Mouse (Mus musculus): ENCODE measurements around the gene Tex101. TPM values are rescaled to one million over a fixed set of nuclear protein-coding genes. Genes with fewer than 3 reads are reported as not detected.
"Not testable (repeated sequence)": the region's sequence is repeated elsewhere in the genome, so short reads cannot be mapped to it uniquely, and the experiment has no call there.

The Tex101 gene
- not detected for total RNA-seq (2021)

DNA sequence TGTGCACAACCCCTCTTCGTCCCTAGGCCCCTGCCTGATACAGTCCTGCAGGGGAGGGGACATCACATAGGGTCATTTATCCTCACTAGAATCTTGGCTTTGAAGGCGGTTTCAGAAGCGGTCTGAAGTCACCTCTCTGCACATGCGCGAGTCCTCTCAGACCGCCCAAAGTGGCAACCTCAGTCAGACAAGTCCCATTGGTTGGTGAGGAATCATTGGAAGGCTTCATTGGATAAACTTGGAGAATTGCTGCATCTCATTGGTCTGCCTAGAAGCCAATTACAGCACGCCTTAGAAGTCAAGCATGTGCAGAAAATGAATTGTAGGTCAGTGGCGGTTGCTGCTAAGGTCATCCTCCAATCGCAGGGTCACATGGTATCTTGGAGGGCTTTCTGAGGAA lies at the start of gene Tex101:
Gene Tex101 (minus strand): TSS at position 101 of the 400 bp plus-strand sequence.
- DNase-seq: no peak
- intact Hi-C loops (cut with DNase I): no loop called here

DNA sequence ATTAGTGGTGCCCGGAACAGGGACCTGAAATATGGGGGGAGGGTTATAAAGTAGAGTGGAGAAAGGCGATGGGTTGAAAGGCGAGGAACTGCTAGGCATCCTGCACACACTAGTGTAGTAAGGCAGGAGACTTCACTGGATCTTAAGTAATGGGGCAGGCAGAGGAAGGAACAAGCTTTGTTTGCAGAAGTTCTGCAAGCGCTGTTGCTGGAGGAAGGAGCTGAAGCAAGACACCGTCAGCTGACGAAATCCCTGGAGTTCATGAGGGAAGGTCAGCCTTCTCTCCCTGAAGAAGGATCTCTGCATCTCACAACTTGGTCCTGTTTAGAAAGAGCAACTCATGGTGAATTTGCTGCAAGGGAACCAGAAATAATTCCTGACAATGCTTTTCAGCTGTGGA lies 38.6 kb upstream of the Tex101 start:
- no peak for DNase-seq
- intact Hi-C loops (cut with DNase I): no loop called here

DNA sequence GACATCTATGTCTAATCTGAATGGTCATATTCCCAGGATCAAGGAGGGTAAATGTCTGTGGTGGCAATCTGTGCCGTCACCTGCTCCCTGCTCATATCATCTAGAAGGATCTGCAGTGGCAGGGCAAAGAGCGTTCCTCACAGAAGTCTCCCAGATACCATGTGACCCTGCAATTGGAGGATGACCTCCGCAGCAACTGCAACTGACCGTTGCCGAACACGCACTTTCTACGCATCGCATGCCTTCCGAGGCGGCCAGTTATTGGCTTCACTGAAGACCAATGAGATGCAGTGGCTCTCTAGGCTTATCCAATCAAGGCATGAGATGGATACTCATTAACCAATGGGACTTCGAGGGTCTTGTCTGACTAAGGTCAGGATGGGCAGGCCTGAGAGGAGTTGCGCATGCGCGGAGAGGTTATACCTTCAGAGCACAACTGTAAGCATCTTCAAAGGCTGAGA lies 32.4 kb upstream of the Tex101 start, which contains the start of gene BC049730:
Gene BC049730 (plus strand): TSS at position 411 of the 461 bp plus-strand sequence.
- no peak for DNase-seq
- intact Hi-C loops (cut with DNase I): no loop called here

DNA sequence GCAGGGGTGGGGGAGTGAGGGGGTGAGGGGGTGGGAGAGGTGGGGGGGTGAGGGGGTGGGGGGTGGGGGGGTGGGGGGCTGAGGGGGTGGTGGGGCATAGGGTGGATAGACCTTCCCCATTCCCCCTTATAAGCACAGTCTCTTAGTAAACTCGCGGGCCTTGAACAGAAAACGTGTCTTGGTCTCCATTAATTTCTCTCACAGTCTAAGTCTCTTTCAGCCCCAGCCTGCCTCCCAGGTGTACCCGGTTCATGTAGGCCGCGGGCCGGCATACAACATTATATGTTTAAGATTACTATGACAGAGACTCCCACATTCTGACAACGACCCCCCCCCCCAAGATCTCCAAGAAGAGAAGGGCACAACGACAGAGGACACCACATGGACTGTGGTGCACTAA lies 26.4 kb upstream of the Tex101 start:
- DNase-seq; intact Hi-C loops (cut with DNase I): not testable (repeated sequence)

DNA sequence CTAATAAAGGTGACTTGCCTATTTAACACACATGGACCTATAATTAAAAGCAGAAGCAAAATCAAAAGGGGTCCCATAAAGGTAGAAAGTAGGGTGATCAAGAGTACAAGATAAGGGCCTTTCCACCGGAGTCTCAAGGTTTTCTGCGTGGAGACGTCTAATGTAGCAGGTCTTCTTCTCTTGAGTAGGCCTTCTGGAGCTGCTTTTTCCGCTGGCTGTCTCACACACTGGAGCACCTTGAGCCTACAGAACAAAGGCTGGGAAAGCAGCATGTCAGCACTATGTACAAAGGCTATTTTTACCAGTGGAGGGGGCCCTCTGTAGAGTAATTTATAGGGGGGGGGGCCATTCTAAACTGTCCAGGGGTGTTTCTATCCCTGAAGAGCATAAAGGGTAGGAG lies 21.4 kb upstream of the Tex101 start:
- intact Hi-C loops (cut with DNase I): not testable (repeated sequence)

DNA sequence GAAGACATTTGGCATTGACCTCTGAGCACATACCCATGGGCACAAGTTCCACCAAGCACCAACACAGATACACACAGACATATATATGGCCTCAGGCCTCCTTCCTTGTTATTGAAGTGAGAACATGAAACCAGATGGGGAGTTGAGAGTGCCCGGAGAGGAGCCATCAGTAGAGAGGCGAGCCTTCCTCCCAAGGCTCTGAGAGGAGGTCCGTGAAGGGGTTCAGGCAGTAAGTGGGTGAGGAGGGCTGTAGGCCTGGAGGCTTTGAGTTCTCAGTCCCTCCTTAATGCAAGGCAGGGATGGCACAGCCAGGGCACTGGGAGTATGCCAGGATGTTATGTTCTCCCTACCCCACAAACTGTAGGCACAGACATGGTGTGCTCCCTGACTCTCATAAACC lies 16.2 kb upstream of the Tex101 start:
- DNase-seq; intact Hi-C loops (cut with DNase I): not testable (repeated sequence)

More for the DNA sequence above, 21.4 kb upstream of the Tex101 start:
- DNase-seq: not testable (repeated sequence)

DNA sequence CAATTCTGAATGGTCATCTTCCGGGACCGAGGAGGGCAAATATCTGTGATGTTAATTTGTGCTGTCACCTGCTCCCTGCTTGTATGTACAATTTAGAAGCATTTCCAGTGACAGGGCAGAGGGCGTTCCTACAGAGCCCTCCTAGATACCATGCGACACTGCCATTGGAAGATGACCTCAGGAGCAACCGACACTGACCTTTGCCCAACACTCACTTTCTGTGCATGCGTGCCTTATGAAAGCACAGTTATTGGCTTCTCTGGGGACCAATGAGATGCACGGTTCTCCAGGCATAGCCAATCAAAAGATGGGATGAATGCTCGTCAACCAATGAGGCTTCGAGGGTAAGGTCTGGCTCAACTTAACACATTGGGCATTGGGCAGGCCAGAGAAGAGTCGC lies 11.0 kb upstream of the Tex101 start:
- DNase-seq; intact Hi-C loops (cut with DNase I): not testable (repeated sequence)

DNA sequence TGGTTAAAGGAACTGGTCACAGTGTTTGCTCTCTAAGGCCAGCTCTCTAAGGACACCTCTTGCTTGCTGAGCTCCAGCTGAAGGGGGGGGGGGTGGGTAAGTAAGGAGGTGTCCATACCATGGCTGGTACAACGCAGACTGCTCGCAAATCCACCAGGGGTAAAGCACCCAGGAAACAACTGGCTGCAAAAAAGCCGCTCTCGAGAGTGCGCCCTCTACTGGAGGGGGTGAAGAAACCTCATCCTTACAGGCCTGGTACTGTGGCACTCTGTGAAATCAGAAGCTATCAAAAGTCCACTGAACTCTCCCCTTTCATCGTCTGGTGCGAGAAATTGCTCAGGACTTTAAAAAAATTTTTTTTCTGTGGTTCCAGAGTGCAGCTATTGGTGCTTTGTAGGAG lies 7.6 kb upstream of the Tex101 start:
- intact Hi-C loops (cut with DNase I); DNase-seq: not testable (repeated sequence)

DNA sequence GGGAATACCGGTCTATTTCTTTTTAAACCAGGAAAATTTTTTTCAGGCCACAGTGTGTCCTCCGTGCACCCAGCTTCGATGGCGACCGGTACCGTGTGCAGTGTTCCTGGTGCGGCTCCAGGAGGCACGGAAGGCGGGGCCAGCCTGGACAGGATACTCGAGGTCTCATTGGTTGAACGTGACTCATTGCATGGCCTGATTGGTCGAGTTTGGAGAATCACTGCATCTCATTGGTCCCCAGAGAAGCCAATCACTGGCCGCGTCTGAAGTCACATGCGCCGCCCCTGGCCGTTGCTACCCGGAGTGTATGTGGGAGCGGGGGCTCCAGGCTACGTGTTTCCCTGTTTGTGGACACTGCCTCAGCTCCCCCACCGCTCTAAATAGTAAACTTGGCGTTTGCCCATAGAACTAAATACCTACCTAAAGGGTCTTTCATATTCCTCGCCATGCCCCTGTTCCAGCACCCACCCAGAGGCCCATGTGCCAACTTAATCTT lies 4.5 kb downstream of the Tex101 start:
- no peak for DNase-seq
- intact Hi-C loops (cut with DNase I): no loop called here

DNA sequence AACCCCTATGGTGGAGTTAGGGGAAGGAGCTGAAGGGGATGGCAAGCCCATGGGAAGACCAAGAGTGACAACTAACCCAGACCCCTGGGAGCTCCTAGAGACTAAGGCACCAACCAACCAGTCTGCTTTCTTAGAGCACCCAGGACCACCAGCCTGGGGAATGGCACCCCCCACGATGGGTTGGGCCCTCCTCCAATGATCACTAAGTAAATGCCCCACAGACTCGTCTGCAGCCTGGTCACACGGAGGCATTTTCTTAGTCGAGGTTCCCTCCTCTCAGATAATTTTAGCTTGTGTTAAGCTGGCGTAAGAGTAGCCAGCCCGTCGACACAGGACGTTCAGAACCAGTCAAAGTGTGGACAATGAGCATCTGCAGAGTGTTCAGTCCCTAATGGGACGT lies 11.5 kb downstream of the Tex101 start:
- intact Hi-C loops (cut with DNase I): loop anchor here (5.0 kb wide), 1 partner anchor 63 kb away; no protein-coding TSS in a partner anchor
- DNase-seq: no peak

DNA sequence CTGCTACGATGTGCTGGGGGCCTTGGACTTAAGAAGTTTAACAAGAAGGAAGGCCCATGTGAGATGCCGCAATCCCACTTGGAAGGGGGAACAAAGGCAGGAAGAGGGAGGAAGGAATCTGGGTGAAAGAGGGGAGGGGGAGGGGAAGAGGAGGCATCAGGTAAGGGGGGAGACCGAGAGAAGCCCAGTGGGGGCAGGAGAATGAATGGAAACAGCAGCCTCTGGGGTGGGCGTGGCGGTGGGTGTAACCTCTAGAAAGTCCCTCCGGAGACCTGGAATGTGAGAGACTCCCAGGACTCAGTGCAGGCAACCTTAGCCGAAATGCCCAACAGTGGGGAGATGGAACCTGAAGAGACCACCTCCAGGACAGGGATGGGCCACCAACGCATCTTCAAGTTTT lies 12.2 kb downstream of the Tex101 start:
- intact Hi-C loops (cut with DNase I): loop anchor here (5.0 kb wide), 1 partner anchor 62 kb away; no protein-coding TSS in a partner anchor
- DNase-seq: no peak

DNA sequence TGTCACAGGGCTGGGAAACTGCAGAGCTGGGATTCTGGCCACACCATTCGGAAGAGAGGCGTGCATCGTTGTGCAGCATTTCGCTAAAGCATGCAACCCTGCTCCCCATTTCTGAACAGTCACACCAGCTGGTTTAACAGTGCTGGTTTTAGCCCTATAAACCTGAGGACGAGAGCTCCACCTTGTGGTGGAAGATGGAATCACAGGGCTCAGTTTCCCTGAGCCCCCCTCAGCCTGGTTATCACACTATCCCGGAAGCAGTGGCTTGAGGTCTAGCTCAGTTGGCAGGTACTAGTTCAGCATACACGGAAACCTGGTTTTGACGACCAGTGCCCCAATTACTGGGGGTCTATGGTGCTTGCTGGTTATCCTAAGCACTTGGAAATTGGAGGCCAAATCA lies 13.9 kb downstream of the Tex101 start:
- intact Hi-C loops (cut with DNase I): loop anchor here (5.0 kb wide), 1 partner anchor 60 kb away; no protein-coding TSS in a partner anchor
- DNase-seq: peak; percentile 67

DNA sequence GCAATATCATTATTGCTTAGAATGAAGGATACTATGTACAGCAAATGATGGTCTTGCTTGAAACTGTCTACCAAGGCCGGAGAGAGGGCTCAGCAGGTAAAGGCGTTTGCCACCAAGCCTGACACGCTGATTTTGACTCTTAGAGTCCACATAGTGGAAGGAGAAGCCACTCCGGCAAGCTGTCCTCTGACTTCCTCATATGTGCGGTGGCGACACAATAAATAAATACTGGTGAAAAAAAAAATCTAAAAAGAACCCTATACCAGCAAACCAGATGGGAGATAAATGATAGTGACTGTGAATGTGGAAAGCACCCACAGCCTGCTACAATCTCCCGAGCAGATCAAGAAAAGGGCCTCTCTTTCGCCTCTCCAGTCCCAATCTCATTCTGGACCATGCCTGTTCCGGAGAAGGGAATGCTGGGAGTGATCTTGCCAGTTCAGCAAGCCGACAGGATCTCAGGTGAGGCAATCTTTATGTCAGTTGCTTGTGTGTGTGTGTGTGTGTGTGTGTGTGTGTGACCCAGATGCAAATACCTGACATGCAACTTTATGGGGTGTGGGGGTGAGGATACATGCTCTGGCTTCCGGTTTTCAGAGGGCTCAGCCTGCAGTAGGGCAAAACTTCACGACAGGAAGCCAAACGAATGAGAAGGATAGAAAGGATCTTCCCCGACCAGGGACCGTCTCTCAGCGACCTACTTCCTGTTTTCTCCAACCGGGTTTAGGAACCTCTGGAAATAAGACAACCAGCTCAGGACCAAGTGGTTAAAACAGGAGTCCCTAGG lies 15.2 kb downstream of the Tex101 start:
- intact Hi-C loops (cut with DNase I): loop anchor here (5.0 kb wide), 1 partner anchor 59 kb away; no protein-coding TSS in a partner anchor
- DNase-seq: no peak

DNA sequence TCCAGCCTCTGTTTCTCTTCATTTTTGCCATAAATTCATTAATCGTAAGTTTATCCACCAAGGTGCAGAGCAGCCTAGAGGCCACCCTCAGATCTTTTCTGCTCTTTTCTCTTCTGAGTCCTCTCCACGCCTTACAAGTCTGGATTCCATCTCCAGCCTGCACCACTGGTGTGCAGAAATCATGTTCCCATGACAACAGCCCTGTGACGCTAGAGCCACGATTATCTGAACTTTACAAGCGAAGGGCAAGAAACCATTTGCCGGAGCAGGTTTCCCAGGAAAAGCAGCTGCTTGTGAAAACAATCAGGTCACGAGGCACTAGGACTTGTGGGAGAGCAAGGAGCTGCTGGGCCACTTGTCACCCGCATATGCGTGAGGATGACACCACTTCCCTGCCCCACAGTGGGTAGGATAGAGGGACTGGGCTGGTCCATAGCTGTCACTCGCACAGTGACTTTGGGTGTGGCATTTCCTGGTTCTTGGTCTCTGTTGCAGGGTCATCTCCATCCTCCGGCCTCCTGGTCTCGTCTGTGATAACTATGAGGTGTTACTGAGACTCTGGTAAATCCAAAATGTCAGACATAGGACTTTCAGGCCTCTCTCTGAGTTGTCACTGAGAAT lies 16.6 kb downstream of the Tex101 start:
- DNase-seq: no peak
- intact Hi-C loops (cut with DNase I): loop anchor here (5.0 kb wide), 1 partner anchor 58 kb away; no protein-coding TSS in a partner anchor

DNA sequence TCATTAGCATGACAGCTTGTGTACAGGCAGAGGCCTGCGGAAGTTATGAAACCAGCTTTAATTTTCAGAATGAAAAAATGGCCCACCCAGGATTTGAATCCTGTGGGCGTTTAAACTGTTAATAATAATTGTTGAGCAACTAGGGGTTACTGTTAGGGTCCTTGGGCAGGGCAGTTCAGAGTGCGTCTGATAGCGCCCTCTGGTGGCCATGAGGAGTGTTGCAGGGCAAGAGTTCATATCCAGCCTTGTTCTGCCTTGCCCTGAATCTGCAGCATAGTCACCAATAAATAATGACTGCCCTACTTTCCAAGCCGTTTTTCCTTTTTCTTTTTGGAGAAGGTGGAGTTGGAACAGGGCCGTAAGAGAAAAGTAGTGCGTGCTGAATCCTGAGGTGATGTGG lies 22.8 kb downstream of the Tex101 start:
- DNase-seq: peak; percentile 53
- intact Hi-C loops (cut with DNase I): no loop called here

DNA sequence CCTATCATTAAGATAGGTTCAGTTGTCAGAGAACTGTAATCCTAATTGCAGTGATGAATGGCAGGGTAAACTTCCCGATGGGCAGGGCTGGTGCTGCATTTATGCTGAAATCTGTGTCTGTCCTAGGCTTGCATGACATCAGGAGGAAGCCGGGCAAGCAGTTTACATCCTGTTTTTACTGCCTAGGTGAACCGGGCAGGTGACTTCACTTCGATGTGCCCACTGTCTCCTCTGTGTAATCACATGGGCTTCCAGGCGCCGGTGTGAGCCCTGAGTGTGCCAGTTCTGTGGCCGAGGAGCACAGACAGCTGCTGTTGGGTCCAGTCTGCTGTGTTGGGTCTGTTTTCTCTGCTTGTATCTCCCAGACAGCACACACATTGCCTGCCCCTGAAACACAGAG lies 30.0 kb downstream of the Tex101 start:
- intact Hi-C loops (cut with DNase I): no loop called here
- DNase-seq: no peak

DNA sequence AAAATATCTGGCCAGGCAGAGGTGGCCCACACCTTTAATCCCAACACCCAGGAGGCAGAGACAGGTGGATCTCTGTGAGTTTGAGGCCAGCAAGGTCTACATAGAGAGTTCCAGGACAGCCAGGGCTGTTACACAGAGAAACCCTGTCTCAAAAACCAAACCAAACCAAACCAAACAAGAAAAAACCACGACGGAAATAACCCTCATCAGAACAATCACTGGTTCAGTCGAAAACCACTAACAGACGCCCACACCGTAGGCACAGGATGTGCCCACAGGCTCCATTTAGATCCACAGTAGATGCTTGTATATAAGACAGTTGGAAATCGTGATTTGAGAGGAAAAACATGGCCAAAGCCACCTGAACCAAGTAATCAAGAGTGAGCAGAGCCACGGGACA lies 31.5 kb downstream of the Tex101 start:
- DNase-seq: no peak
- intact Hi-C loops (cut with DNase I): loop anchor here (5.0 kb wide), 1 partner anchor 43 kb away; no protein-coding TSS in a partner anchor

DNA sequence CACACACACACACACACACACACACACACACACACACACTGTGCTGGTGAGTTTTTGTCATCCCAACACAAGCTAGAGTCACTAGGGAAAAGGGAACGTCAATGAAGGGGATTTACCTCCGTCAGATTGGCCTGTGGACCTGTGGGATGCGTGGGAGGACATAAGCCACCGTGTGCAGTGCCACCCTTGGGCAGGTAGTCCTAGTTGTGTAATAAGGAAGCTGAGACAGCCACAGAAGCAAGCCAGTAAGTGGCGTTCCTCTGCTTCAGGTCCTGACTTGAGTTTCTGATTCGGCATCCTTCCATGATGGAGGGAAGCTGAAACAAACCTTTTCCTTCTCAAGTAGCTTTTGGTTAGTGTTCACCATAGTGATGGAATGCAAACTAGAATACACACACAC lies 32.0 kb downstream of the Tex101 start:
- intact Hi-C loops (cut with DNase I): loop anchor here (5.0 kb wide), 1 partner anchor 42 kb away; no protein-coding TSS in a partner anchor
- DNase-seq: no peak

DNA sequence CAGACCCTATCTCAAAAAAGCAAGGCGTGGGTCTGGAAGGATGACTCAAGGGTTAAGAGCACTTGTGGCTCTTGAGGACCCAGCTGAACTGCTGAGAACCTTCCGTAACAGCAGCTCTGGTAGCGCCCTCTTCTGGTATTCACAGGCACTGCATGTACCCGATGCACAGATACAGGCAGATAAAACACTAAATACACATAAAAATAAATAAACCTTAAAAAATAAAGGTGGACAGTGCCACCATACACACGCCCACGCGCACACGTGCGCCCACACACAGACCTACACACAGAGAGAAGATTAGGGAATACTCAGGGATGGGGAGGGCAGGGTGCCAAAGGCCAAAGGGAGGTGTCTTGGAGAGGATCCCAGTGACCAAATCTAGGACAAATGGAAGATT lies 34.0 kb downstream of the Tex101 start:
- peak; percentile 41 for DNase-seq
- intact Hi-C loops (cut with DNase I): loop anchor here (5.0 kb wide), 1 partner anchor 40 kb away; no protein-coding TSS in a partner anchor

DNA sequence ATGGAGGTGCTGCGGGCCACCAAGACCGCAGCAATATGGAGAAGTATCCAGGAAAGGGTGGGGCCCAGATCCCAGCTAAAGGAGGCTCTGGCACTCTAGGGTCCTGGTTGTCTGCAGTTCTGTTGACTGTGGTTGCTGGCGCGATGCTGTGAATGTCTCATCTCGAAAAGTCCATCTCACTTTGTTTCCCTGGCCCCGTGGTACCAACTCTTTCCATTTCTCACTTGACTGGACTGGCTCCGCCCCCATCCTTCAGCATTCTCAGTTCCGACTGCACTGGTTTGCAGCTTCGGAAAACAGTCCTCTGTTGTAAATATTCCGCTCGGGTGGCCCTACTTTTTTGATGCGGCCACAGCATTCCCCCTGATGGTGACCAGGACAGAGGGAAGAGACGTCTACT lies 36.0 kb downstream of the Tex101 start:
- intact Hi-C loops (cut with DNase I): loop anchor here (5.0 kb wide), 1 partner anchor 38 kb away; no protein-coding TSS in a partner anchor
- DNase-seq: no peak
